Mouse (Mus musculus): Measurements from ENCODE around the gene Tgif1.

- TF ChIP-seq E2F4 (IDR thresholded peaks at IDR 0.05; ENCODE audit: insufficient read depth) = no peak
- TF ChIP-seq POLR2A (IDR thresholded peaks at IDR 0.05; ENCODE audit: insufficient read length, low read depth) = no peak
- no peak for TF ChIP-seq REST (IDR thresholded peaks at IDR 0.05; ENCODE audit: insufficient read depth, insufficient read length)
These were observed 18.3 kb upstream of the Tgif1 start for GRCm38 (mm10) chr17:70871676-70872075.
